Mouse (Mus musculus) megakaryocyte, embryonic 14.5 days (primary cell): ENCODE measurements around the gene Slc39a11. TPM values are rescaled to one million over a fixed set of nuclear protein-coding genes. Genes with fewer than 3 reads are reported as not detected.
A peak's percentile ranks its signal among the peaks of the same experiment; 100 is the strongest.

Experiments used
- H3K27me3 ChIP-seq: replicated peaks from 2 replicates; pipeline ENCODE3; 2012; ENCODE audit warnings: inconsistent platforms
- H3K36me3 ChIP-seq: replicated peaks from 2 replicates; pipeline ENCODE3; 2012; ENCODE audit warnings: low read length, inconsistent platforms, mixed read lengths
- H3K4me1 ChIP-seq: 2 replicates; pipeline ENCODE4 v1.6.1; 2012; ENCODE audit warnings: inconsistent platforms
- H3K4me3 ChIP-seq: replicated peaks from 2 replicates; pipeline ENCODE3; 2012; ENCODE audit warnings: moderate library complexity, mild to moderate bottlenecking, inconsistent platforms
- H3K9me3 ChIP-seq: 2 replicates; pipeline ENCODE4 v1.6.1; 2012; ENCODE audit warnings: inconsistent platforms
- FLI1 ChIP-seq: IDR thresholded peaks from 2 replicates; pipeline ENCODE4 v1.6.1; 2012; ENCODE audit warnings: low read length, inconsistent platforms, mixed read lengths
- GATA1 ChIP-seq: IDR thresholded peaks from 3 replicates; pipeline ENCODE4 v1.6.1; 2012; ENCODE audit warnings: mixed read lengths, low read length, inconsistent platforms, borderline replicate concordance
- polyA plus RNA-seq: library from polyadenylated mRNA; stranded (reverse); fragments of >175 nt; gene quantifications from 2 replicates; pipeline ENCODE4 v1.2.3, GENCODE M21; 2012; ENCODE audit warnings: low replicate concordance; ENCODE audit not compliant: insufficient read depth

Slc39a11 gene
- polyA plus RNA-seq, 1 experiment = 20.6 TPM

- Histone ChIP-seq H3K4me1 (peaks cover 10% of the 10 kb centered on the region; the same call in 1 of the 2 replicates), H3K9me3 (no peaks in the 10 kb centered on the region), H3K4me3 (no peak overlapping the region), H3K36me3 (peaks cover 98% of the 10 kb centered on the region), H3K27me3 (no peaks in the 10 kb centered on the region)
- TF ChIP-seq GATA1 = no peak
- no peak for TF ChIP-seq FLI1
Measured at GRCm38 (mm10) chr11:113656511-113656932, 6.6 kb upstream of the Slc39a11 start.

GRCm38 (mm10) chr11:113654561-113655270 is 4.8 kb upstream of the Slc39a11 start:
- H3K36me3 ChIP-seq = peaks cover 88% of the 10 kb centered on the region
- no peaks in the 10 kb centered on the region for H3K9me3 ChIP-seq
- H3K4me3 ChIP-seq = no peak overlapping the region
- no peak for TF ChIP-seq GATA1
- no peak for TF ChIP-seq FLI1
- H3K27me3 ChIP-seq = no peaks in the 10 kb centered on the region
- peaks cover 19% of the 10 kb centered on the region for H3K4me1 ChIP-seq

GRCm38 (mm10) chr11:113654105-113654504 is 4.2 kb upstream of the Slc39a11 start:
- Histone ChIP-seq H3K4me3 (peak overlapping the region; percentile 33), H3K9me3 (no peaks in the 10 kb centered on the region), H3K27me3 (no peaks in the 10 kb centered on the region), H3K36me3 (peaks cover 82% of the 10 kb centered on the region), H3K4me1 (peaks cover 20% of the 10 kb centered on the region)
- TF ChIP-seq GATA1 = no peak
- TF ChIP-seq FLI1 = no peak

- peaks cover 67% of the 10 kb centered on the region for H3K36me3 ChIP-seq
- H3K27me3 ChIP-seq = no peaks in the 10 kb centered on the region
- no peaks in the 10 kb centered on the region for H3K9me3 ChIP-seq
- TF ChIP-seq FLI1 = no peak
- TF ChIP-seq GATA1 = no peak
- H3K4me3 ChIP-seq = no peak overlapping the region
- H3K4me1 ChIP-seq = peaks cover 36% of the 10 kb centered on the region
Measured at GRCm38 (mm10) chr11:113652516-113652915, 2.6 kb upstream of the Slc39a11 start.

GRCm38 (mm10) chr11:113651907-113652273 is 2.0 kb upstream of the Slc39a11 start:
- no peaks in the 10 kb centered on the region for H3K9me3 ChIP-seq
- no peaks in the 10 kb centered on the region for H3K27me3 ChIP-seq
- peaks cover 61% of the 10 kb centered on the region for H3K36me3 ChIP-seq
- H3K4me1 ChIP-seq = peaks cover 32% of the 10 kb centered on the region
- no peak for TF ChIP-seq GATA1
- no peak for TF ChIP-seq FLI1
- no peak overlapping the region for H3K4me3 ChIP-seq

DNA sequence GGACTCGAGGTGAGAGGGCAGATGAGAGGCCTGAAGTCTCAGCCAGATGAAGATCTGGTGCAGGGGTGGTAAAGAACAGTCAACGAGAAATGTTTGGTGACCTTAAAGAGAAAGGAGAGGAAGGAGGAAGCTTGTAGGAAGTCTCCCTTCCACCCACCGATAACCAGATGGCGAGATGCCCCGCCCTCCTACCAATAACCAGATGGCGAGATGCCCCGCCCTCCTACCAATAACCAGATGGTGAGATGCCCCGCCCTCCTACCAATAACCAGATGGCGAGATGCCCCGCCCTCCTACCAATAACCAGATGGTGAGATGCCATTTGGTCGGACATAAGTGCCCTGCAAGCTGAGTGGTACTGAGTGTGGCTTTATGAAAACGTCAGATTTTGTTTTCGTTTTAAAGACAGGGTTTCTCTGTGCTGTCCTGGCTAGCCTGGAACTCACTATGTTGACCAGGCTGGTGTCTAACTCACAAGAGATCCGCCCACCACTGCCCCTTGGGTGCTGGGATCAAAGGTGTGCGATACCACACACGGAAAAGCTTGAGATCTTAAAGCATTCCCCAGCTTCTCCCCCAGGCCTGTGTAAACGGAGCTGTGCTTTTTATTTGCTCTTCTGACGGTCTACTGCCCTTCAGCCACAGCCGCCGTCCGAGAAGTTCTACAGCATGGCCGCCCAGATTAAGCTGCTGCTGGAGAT is 1.5 kb upstream of the Slc39a11 start:
- Histone ChIP-seq H3K36me3 (peaks cover 56% of the 10 kb centered on the region), H3K4me3 (no peak overlapping the region)
- TF ChIP-seq FLI1 (no peak), GATA1 (no peak)

GRCm38 (mm10) chr11:113648690-113649352 is 1.1 kb downstream of the Slc39a11 start, which contains the start of gene Cog1:
Gene Cog1, plus strand, starts transcription at chr11:113649169.
- peaks cover 30% of the 10 kb centered on the region for H3K4me1 ChIP-seq
- TF ChIP-seq FLI1 (no peak), GATA1 (no peak)
- peak within 1 kb of the TSS; percentile 100 for H3K4me3 ChIP-seq
- peaks cover 30% of the 10 kb centered on the region for H3K36me3 ChIP-seq
- H3K9me3 ChIP-seq = peaks cover 18% of the 10 kb centered on the region
- H3K27me3 ChIP-seq = peaks cover 6% of the 10 kb centered on the region

More for the DNA sequence above, 1.5 kb upstream of the Slc39a11 start:
- H3K4me1 ChIP-seq = peaks cover 30% of the 10 kb centered on the region
- no peaks in the 10 kb centered on the region for H3K9me3 ChIP-seq
- peaks cover 4% of the 10 kb centered on the region for H3K27me3 ChIP-seq

DNA sequence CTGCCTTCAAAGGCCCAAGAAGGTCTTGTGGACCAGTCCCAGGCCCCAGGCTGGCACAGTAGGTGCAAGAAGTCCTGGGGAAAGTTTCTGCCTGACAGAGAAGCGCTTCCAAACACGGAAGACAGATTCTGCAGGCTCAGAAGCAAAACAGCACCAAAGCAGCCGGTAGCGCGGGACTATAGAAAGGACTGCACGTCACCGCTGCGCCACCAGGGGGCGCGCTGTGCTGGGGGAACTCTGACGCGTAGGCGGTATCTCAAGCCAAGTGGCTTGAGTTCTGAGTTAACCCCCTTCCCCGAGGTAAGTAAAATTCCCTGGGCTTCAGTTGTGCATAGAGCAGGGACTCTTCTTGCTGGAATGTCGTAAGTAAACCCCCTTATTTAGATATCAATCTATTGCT is 1.7 kb downstream of the Slc39a11 start:
- H3K4me3 ChIP-seq = peak overlapping the region; percentile 100

DNA sequence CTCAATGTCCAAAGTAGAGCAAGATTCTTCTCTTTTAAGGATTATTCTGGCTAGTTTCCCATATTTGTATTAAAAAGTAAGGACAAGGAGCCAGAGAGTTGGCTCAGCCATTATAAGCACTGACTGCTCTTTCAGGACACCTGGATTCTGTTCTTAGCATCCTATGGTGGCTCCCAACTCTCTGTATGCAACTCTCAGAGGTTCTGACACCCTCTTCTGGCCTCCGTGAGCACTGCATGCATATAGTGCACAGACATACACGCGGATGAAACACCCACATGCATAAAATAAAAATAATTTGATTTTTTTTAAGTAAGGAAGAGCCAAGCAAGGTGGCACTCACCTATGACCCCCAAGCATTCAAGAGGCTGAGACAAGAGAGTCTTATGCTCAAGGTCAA is 4.7 kb downstream of the Slc39a11 start:
- Histone ChIP-seq H3K4me3 (no peak overlapping the region), H3K4me1 (peaks cover 25% of the 10 kb centered on the region), H3K36me3 (no peaks in the 10 kb centered on the region), H3K9me3 (peaks cover 28% of the 10 kb centered on the region), H3K27me3 (peaks cover 11% of the 10 kb centered on the region)
- TF ChIP-seq GATA1 (no peak), FLI1 (no peak)

More for the DNA sequence above, 1.7 kb downstream of the Slc39a11 start:
- H3K36me3 ChIP-seq = peaks cover 24% of the 10 kb centered on the region
- no peak for TF ChIP-seq GATA1
- no peak for TF ChIP-seq FLI1
- peaks cover 30% of the 10 kb centered on the region for H3K4me1 ChIP-seq
- H3K9me3 ChIP-seq = peaks cover 19% of the 10 kb centered on the region
- H3K27me3 ChIP-seq = peaks cover 11% of the 10 kb centered on the region
